Comparison of ENCODE assay signal across 8 mouse cellular contexts in the genomic region with DNA sequence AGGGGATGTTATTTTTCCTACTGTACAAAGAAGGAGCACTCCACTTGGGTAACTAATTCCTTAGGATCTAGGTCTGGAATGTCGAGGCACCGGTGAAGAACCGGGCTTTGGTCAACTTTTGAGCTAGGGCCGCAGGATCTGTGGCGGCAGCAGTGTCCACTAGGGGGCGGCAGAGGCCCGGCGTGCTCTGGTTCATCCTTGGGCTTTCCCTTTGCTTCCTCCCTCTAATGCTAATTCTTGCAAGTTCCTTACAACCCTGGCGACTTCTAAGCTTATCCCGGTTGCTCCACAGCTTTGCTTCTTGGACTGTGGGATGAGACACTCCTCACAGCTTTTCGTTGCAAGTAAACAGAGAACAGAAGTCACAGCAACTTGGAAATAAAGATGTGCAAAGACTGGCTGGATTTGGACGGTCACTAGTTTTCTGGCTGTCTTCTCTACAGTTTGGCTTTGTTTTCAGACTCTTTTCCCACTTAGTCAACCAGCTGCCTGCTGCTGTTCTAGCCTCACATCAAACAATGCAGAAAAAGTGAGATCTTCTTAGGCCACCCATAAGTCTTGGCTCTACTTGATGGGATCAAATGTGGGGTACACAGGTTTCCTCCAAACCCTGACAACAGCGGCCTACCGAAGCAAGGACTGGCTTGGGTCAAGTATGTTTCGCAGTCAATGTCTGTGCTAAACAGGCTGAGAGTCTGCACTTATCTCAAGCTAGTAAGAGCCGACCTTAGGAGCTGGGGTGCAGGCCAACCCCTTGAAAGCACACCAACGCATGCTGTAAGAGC. TPM values are rescaled to one million over a fixed set of nuclear protein-coding genes. Genes with fewer than 3 reads are reported as not detected.
DNase-seq lines count a peak whose midpoint lies in the region; ATAC-seq lines count a peak whose summit lies in the region.

No protein-coding gene starts in this region.

- WGBS in neural tube, embryonic 15.5 days = 38% methylated on average over 17 of the region's 17 CpGs
- 38% methylated on average over 17 of the region's 17 CpGs for WGBS in midbrain, embryonic 15.5 days

- H3K36me3 ChIP-seq in neural tube, embryonic 15.5 days = no peaks in the 10 kb centered on the region
- no peaks in the 10 kb centered on the region for H3K36me3 ChIP-seq in midbrain, embryonic 15.5 days (replicated peaks)

- no peak; the same call in 1 of the 2 replicates for ATAC-seq in neural tube, embryonic 15.5 days (ENCODE audit: low FRiP score)
- ATAC-seq in midbrain, embryonic 15.5 days (replicated peaks) = peak; percentile 76; the same call in 1 of the 2 replicates

- H3K4me2 ChIP-seq in neural tube, embryonic 15.5 days = no peak overlapping the region
- H3K4me2 ChIP-seq in midbrain, embryonic 15.5 days = no peak overlapping the region

- intact Hi-C loops in gastrocnemius, postnatal 36 days (cut with DNase I) = loop anchor here (5.0 kb wide), 3 partner anchors 116 to 1059 kb away; partner anchors contain the start of gene Depp1
- intact Hi-C loops in left cerebral cortex, postnatal 36 days (cut with DNase I) = loop anchor here (5.0 kb wide), 2 partner anchors 399 to 1059 kb away; partner anchors contain the start of gene Cxcl12

- no peak overlapping the region for H3K9ac ChIP-seq in neural tube, embryonic 15.5 days (replicated peaks)
- H3K9ac ChIP-seq in midbrain, embryonic 15.5 days = no peak overlapping the region

- H3K27me3 ChIP-seq in neural tube, embryonic 15.5 days (replicated peaks) = no peaks in the 10 kb centered on the region
- no peaks in the 10 kb centered on the region for H3K27me3 ChIP-seq in midbrain, embryonic 15.5 days (replicated peaks)

- H3K4me1 ChIP-seq in neural tube, embryonic 15.5 days = peaks cover 2% of the 10 kb centered on the region; the same call in 1 of the 2 replicates
- no peaks in the 10 kb centered on the region for H3K4me1 ChIP-seq in midbrain, embryonic 15.5 days

- H3K4me3 ChIP-seq in neural tube, embryonic 15.5 days (replicated peaks) = no peak overlapping the region
- H3K4me3 ChIP-seq in midbrain, embryonic 15.5 days = no peak overlapping the region

- DNase-seq in neural tube, embryonic 10.5 days (ENCODE audit: extremely low spot score, low spot score) = peak; percentile 84
- DNase-seq in embryo, embryonic 11.5 days (ENCODE audit: low read depth, low spot score) = peak; percentile 56
- peak; percentile 74 to 75 for DNase-seq in gastrocnemius, postnatal 36 days
- DNase-seq in kidney, adult 18-20 months = peak; percentile 82
- peak; percentile 81 to 84 for DNase-seq in left cerebral cortex, postnatal 36 days (ENCODE audit: low spot score in 2 of 2)
- peak; percentile 30 to 75 for DNase-seq in spleen, postnatal 10 days (ENCODE audit: low spot score in 2 of 2)

- no peaks in the 10 kb centered on the region for H3K9me3 ChIP-seq in neural tube, embryonic 15.5 days (replicated peaks)
- H3K9me3 ChIP-seq in midbrain, embryonic 15.5 days = no peaks in the 10 kb centered on the region

- H3K27ac ChIP-seq in neural tube, embryonic 15.5 days (replicated peaks) = no peak overlapping the region
- no peak overlapping the region for H3K27ac ChIP-seq in midbrain, embryonic 15.5 days

RNA-seq across cellular contexts. Expression of gene Tmem72, which starts 51.2 kb away (rescaled TPM):
- 1.1 and 1.5 TPM in 2 replicates for polyA plus RNA-seq in neural tube, embryonic 15.5 days (2015; fragmentation: Nextera tagmentation; extraction: Ambion mirVana)
- total RNA-seq in gastrocnemius, postnatal 36 days (2021) = under 1 TPM; 0.02 to 0.03 TPM
- total RNA-seq in left cerebral cortex, postnatal 36 days (2021) = under 1 TPM; 0.10 to 0.20 TPM
- 0.47 and 0.70 TPM in 2 replicates for polyA plus RNA-seq in midbrain, embryonic 15.5 days (2015; fragmentation: Nextera tagmentation; extraction: Ambion mirVana)
